Mouse (Mus musculus) hindbrain, embryonic 14.5 days (tissue): ENCODE data around the gene Sumo3. TPM values are rescaled to one million over a fixed set of nuclear protein-coding genes. Genes with fewer than 3 reads are reported as not detected.
A peak's percentile ranks its signal among the peaks of the same experiment; 100 is the strongest.

ENCODE experiments used
- ATAC-seq: fragments of 200-750 bp; cut with Nextera tagmentation; 2 replicates; pipeline ENCODE4 v1.8.0; 2017; ENCODE audit warnings: moderate number of reproducible peaks, mild to moderate bottlenecking, moderate TSS enrichment, moderate library complexity; ENCODE audit not compliant: low FRiP score
- DNase-seq: peaks from one replicate; pipeline ENCODE4 v3.0.0-alpha.2; 2015; ENCODE audit warnings: low spot score
- H3K27ac ChIP-seq: fragments of 300-500 bp; sonication (generic); 2 replicates; pipeline ENCODE4 v1.5.1; 2014; ENCODE audit warnings: mild to moderate bottlenecking, moderate library complexity
- H3K27me3 ChIP-seq: fragments of 300-500 bp; sonication (generic); 2 replicates; pipeline ENCODE4 v1.6.1; 2014; ENCODE audit warnings: mild to moderate bottlenecking, low read length, mixed read lengths; ENCODE audit not compliant: control insufficient read depth, insufficient read depth
- H3K36me3 ChIP-seq: fragments of 300-500 bp; sonication (generic); replicated peaks from 2 replicates; pipeline ENCODE4 v1.6.1; 2014; ENCODE audit not compliant: control insufficient read depth, insufficient read depth
- H3K4me1 ChIP-seq: fragments of 300-500 bp; sonication (generic); replicated peaks from 2 replicates; pipeline ENCODE4 v1.6.1; 2014; ENCODE audit warnings: antibody characterized with exemption, low read length, mixed read lengths; ENCODE audit not compliant: control insufficient read depth, insufficient read depth
- H3K4me2 ChIP-seq: fragments of 300-500 bp; sonication (generic); replicated peaks from 2 replicates; pipeline ENCODE4 v1.6.1; 2014; ENCODE audit warnings: mild to moderate bottlenecking, moderate library complexity
- H3K4me3 ChIP-seq: fragments of 300-500 bp; sonication (generic); replicated peaks from 2 replicates; pipeline ENCODE4 v1.5.1; 2014; ENCODE audit warnings: mild to moderate bottlenecking, low read length
- H3K9ac ChIP-seq: fragments of 300-500 bp; sonication (generic); 2 replicates; pipeline ENCODE4 v1.6.1; 2014
- H3K9me3 ChIP-seq: fragments of 300-500 bp; sonication (generic); 2 replicates; pipeline ENCODE4 v1.6.1; 2016; ENCODE audit warnings: low read length; ENCODE audit not compliant: control insufficient read depth
- WGBS: fragments of 180-500 bp; shearing (Covaris S2); extraction: QIAGEN DNeasy Blood & Tissue Kit; methylation state at CpG from one replicate; pipeline ENCODE4 v1.1.7; 2014; 5-methylcytosine and 5-hydroxymethylcytosine counted together
- polyA plus RNA-seq: library from polyadenylated mRNA; unstranded; fragments of >200 nt; fragmentation: Nextera tagmentation; extraction: Ambion mirVana; gene quantifications from 2 replicates; pipeline ENCODE4 v1.2.1, GENCODE M21; 2014

Sumo3 gene
- polyA plus RNA-seq, 1 experiment from 2014 or later, result 235 TPM

DNA sequence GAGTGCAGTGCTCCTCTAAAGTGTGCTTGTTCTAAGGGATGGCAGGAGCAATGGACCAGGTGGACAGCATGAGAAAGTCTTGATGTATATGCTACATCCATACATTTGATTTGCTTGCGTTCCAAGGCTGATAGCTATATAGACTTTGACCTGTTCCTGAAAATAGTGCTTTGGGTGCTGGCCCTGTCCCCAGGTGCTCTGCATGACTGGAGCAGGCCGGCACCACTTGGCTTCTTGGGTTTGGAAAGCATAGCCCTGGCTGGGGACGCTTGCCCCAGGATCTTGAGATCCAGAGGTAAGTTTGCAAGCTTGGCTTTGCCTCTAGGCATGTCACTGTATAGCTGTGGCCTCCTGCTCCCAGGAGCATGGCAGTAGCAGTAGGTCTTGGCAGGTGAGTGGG, 19.3 kb upstream of the Sumo3 start:
- Histone ChIP-seq H3K4me2 (no peak overlapping the region), H3K4me1 (peaks cover 25% of the 10 kb centered on the region), H3K27ac (no peak overlapping the region), H3K27me3 (no peaks in the 10 kb centered on the region), H3K9ac (no peak overlapping the region), H3K9me3 (no peaks in the 10 kb centered on the region), H3K4me3 (no peak overlapping the region), H3K36me3 (peaks cover 32% of the 10 kb centered on the region)
- 96% methylated on average over 3 of the region's 3 CpGs for WGBS
- DNase-seq, result no peak
- no peak for ATAC-seq

DNA sequence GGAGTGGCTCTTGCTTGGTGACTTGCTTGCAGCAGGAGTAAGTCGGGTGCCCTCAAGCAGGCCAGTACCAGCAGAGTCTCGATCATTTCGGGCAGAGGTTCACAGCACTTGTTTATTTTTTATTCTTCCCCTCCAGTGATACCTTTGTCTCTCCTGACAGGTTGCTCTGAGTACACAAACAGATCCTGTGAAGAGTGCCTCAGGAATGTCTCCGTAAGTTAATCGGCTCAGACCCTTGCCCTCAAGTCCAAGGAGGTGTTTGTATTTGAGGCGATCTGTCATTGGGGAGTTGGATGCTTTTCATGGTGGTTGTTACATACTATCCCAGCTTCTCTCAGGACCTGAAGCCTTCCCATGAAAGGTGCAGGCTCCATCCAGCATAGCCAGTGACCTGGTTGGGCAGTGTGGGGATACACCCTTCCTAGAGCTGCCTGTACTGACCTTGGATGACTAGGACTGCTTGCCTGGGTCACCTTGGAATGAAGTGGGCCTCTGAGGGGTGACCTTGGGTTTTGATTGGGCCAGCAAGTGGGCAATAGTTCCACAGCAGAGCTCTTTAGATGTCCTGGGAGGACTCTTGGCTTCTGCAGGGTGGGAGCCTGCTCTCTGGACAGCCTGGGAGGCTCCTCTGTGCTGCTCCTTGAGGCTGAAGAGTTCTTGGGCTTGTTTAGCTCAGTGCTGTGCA, 18.7 kb upstream of the Sumo3 start:
- Histone ChIP-seq H3K9ac (no peak overlapping the region), H3K4me2 (no peak overlapping the region), H3K36me3 (peaks cover 33% of the 10 kb centered on the region), H3K9me3 (no peaks in the 10 kb centered on the region), H3K27ac (no peak overlapping the region), H3K27me3 (no peaks in the 10 kb centered on the region), H3K4me3 (no peak overlapping the region), H3K4me1 (peaks cover 24% of the 10 kb centered on the region)
- WGBS, result 91% methylated on average over 6 of the region's 6 CpGs
- ATAC-seq (no peak), DNase-seq (no peak)

DNA sequence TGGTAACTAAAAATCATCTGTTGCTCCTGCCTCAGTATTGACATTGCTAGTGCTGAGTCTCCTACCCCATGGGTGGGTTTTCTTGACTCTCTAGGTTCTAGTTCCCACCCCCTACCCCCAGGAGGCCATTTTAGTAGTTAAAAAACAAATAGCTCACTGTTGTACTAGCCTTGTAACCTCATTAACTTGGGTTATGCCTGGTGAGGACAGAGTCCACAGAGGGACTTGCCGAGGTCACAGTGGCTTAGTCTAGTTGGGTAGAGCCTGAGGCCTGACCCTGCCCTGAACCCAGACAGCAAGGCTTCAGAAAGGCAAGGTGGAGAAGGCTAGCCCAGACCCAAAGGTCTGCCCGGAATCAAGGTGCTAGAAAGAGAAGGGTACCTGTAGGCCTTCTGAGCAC, 17.9 kb upstream of the Sumo3 start:
- no peaks in the 10 kb centered on the region for H3K9me3 ChIP-seq
- H3K4me1 ChIP-seq, result peaks cover 16% of the 10 kb centered on the region
- no peak overlapping the region for H3K4me2 ChIP-seq
- no peak overlapping the region for H3K4me3 ChIP-seq
- H3K9ac ChIP-seq, result no peak overlapping the region
- no peaks in the 10 kb centered on the region for H3K27me3 ChIP-seq
- no peak for DNase-seq
- no peak overlapping the region for H3K27ac ChIP-seq
- no peak for ATAC-seq
- 85% methylated on average over 2 of the region's 2 CpGs for WGBS
- peaks cover 41% of the 10 kb centered on the region for H3K36me3 ChIP-seq

DNA sequence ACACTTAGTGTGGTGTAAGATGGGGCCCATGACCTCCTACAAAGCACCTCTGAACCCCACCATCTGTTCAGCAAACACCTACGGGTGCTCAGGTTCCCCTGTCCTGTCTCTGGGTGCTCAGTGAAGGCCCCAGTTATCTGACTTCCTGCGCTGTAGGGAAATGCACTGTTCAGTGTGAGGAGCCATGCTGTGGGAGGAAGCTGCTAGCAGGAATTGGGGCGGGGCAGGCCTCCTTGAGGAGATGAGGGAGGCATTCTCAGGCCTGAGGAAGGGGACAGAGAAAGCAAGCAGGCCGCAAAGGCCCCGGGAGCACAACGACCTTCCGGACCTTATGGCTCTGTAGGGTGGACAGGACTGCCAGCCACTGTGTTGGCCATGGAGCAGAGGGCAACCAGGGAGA, 16.8 kb upstream of the Sumo3 start:
- H3K27me3 ChIP-seq, result no peaks in the 10 kb centered on the region
- H3K4me1 ChIP-seq, result 0 out of 2 replicates have a peak, but pooled peaks cover 7% of the 10 kb centered on the region
- peaks cover 52% of the 10 kb centered on the region for H3K36me3 ChIP-seq
- H3K27ac ChIP-seq, result 0 out of 2 replicates have a peak overlapping the region, but pooled peaks have one; percentile 10
- DNase-seq, result no peak
- H3K4me3 ChIP-seq, result no peak overlapping the region
- WGBS, result 76% methylated on average over 7 of the region's 7 CpGs
- H3K9me3 ChIP-seq, result no peaks in the 10 kb centered on the region
- H3K9ac ChIP-seq, result no peak overlapping the region
- no peak overlapping the region for H3K4me2 ChIP-seq
- no peak for ATAC-seq

GRCm38 (mm10) chr10:77589749-77590148, 16.1 kb upstream of the Sumo3 start:
- H3K36me3 ChIP-seq, result peaks cover 59% of the 10 kb centered on the region
- ATAC-seq (no peak), DNase-seq (no peak)
- H3K4me3 ChIP-seq, result no peak overlapping the region
- no peak overlapping the region for H3K4me2 ChIP-seq
- WGBS, result 74% methylated on average over 8 of the region's 8 CpGs
- H3K27ac ChIP-seq, result 0 out of 2 replicates have a peak overlapping the region, but pooled peaks have one; percentile 10
- no peaks in the 10 kb centered on the region for H3K27me3 ChIP-seq
- no peaks in the 10 kb centered on the region for H3K9me3 ChIP-seq
- H3K4me1 ChIP-seq, result 0 out of 2 replicates have a peak, but pooled peaks cover 7% of the 10 kb centered on the region
- no peak overlapping the region for H3K9ac ChIP-seq

DNA sequence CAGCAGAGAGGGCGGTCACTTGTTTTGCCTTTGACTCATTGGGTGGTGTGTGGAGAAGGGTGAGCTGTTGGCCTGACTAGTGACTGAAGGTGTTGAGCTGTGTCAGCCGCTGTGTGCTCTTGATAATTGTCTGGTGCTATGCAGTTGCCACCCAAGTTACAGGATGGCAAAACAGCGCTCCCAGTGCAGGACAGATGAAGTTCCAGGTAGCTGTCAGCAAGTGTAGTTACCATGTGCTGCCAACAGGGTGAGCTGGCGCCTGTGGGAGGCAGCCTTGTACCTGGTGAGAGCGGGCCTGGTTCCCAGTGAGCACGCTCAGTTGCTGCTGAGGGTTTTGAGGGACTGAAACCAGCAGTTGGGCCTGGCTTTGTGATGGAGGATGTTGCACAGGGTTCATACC, 15.1 kb upstream of the Sumo3 start:
- Histone ChIP-seq H3K4me3 (no peak overlapping the region), H3K36me3 (peaks cover 69% of the 10 kb centered on the region), H3K27ac (no peak overlapping the region), H3K9me3 (no peaks in the 10 kb centered on the region), H3K27me3 (no peaks in the 10 kb centered on the region), H3K4me1 (0 out of 2 replicates have a peak, but pooled peaks cover 7% of the 10 kb centered on the region), H3K9ac (no peak overlapping the region), H3K4me2 (no peak overlapping the region)
- no peak for ATAC-seq
- DNase-seq, result peak; percentile 42
- 39% methylated on average over 6 of the region's 6 CpGs for WGBS

DNA sequence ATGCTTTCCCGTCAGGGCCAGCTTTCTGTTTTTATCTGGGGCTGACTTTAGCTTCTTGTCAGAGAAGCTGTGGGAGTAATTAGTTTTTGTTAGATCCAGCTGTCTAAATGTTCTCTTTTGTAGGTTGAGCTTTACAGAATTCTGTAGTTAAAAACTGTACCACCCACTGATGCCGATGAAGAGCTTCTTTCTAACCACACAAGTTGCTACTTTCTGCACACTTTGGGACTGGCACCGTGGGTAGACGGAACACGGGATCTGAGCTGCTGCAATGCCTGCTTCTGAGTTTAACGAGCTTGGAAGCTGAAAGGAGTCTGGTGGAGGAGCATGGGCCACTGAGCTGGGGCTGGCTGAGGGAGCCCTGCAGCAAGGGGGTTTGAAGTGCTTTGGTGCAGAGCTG, 14.4 kb upstream of the Sumo3 start:
- peaks cover 75% of the 10 kb centered on the region for H3K36me3 ChIP-seq
- ATAC-seq (no peak), DNase-seq (no peak)
- no peaks in the 10 kb centered on the region for H3K27me3 ChIP-seq
- no peaks in the 10 kb centered on the region for H3K9me3 ChIP-seq
- 0 out of 2 replicates have a peak, but pooled peaks cover 7% of the 10 kb centered on the region for H3K4me1 ChIP-seq
- H3K4me2 ChIP-seq, result no peak overlapping the region
- WGBS, result 86% methylated on average over 6 of the region's 6 CpGs
- no peak overlapping the region for H3K4me3 ChIP-seq
- no peak overlapping the region for H3K27ac ChIP-seq
- no peak overlapping the region for H3K9ac ChIP-seq

- H3K4me2 ChIP-seq, result no peak overlapping the region
- no peaks in the 10 kb centered on the region for H3K9me3 ChIP-seq
- H3K36me3 ChIP-seq, result peaks cover 72% of the 10 kb centered on the region
- 96% methylated on average over 2 of the region's 2 CpGs for WGBS
- no peak overlapping the region for H3K4me3 ChIP-seq
- no peak overlapping the region for H3K27ac ChIP-seq
- H3K27me3 ChIP-seq, result no peaks in the 10 kb centered on the region
- H3K4me1 ChIP-seq, result no peaks in the 10 kb centered on the region
- no peak overlapping the region for H3K9ac ChIP-seq
- DNase-seq (no peak), ATAC-seq (no peak)
Observed at GRCm38 (mm10) chr10:77596060-77596459, 9.8 kb upstream of the Sumo3 start.

DNA sequence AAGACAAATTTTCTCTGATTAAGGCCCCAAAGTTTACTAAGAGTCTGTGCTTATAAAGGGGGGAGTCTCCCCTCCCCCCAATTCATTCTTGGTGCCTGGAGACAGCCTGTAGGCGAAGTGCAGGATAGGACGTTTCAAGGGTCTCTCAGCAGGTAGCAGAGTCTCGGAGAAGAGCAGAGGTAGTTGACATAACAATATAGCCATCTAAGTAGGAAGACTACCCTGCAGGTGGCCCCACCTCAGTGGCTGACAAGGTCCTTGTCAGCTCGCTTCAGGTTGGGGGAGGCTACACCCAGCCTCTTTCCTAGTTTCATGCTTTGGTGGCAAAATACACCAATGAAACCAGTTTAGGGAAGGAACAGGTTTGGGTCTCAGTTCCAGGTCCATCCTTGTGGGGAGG, 2.9 kb upstream of the Sumo3 start:
- no peak overlapping the region for H3K9ac ChIP-seq
- no peak overlapping the region for H3K4me3 ChIP-seq
- ATAC-seq, result no peak
- no peak for DNase-seq
- WGBS, result 53% methylated on average over 4 of the region's 4 CpGs
- H3K36me3 ChIP-seq, result peaks cover 8% of the 10 kb centered on the region
- H3K9me3 ChIP-seq, result 0 out of 2 replicates have a peak, but pooled peaks cover 4% of the 10 kb centered on the region
- H3K27me3 ChIP-seq, result no peaks in the 10 kb centered on the region
- peaks cover 14% of the 10 kb centered on the region for H3K4me1 ChIP-seq
- no peak overlapping the region for H3K4me2 ChIP-seq
- H3K27ac ChIP-seq, result no peak overlapping the region
